Mouse (Mus musculus) sigmoid colon, adult 10 weeks (tissue): ENCODE measurements around the gene Naa11. TPM values are rescaled to one million over a fixed set of nuclear protein-coding genes. Genes with fewer than 3 reads are reported as not detected.

Experiments used
- polyA plus RNA-seq: library from polyadenylated mRNA; stranded (reverse); fragments of 350-450 nt; fragmentation: Illumina TruSeq; extraction: RNeasy Lipid Tissue Mini Kit (QIAGEN cat#74804); gene quantifications from one replicate; pipeline ENCODE4 v1.2.3, GENCODE M21; 2014; ENCODE audit warnings: low read depth, low replicate concordance

Gene Naa11
- not detected for polyA plus RNA-seq

GRCm38 (mm10) chr5:97392160-97392559 lies at the start of gene Naa11:
TSS of gene Naa11 (minus strand) at chr5:97392379.

Other genes with a start within 250 kb of the Naa11 start
- not detected for gene Gk2, start 64.6 kb upstream of the Naa11 start, polyA plus RNA-seq